Mouse (Mus musculus): ENCODE data around the gene Ttll5. TPM values are rescaled to one million over a fixed set of nuclear protein-coding genes. Genes with fewer than 3 reads are reported as not detected.

Gene Ttll5
- total RNA-seq, 2 experiments from 2014 or later, result 41.1 to 44.6 TPM

GRCm38 (mm10) chr12:86076321-86076901 is 252.0 kb downstream of the Ttll5 start:
- peak; percentile 59 to 63 for DNase-seq (ENCODE audit: low spot score in 2 of 2)
- intact Hi-C loops (cut with DNase I), result loop anchor here (5.0 to 10.0 kb wide), 3 partner anchors 54 to 332 kb away; partner anchors contain the start of gene Flvcr2

- peak in 1 of 2 experiments; percentile 17 for DNase-seq (ENCODE audit: low spot score in 2 of 2)
- intact Hi-C loops (cut with DNase I), result loop anchor here (5.0 to 10.0 kb wide), 3 partner anchors 55 to 333 kb away; partner anchors contain the start of gene Flvcr2
Measured at GRCm38 (mm10) chr12:86077322-86077721, 252.9 kb downstream of the Ttll5 start.

- intact Hi-C loops (cut with DNase I), result loop anchor here (2.0 to 10.0 kb wide), 5 partner anchors 55 to 333 kb away; partner anchors contain the start of gene Flvcr2
- no peak for DNase-seq (ENCODE audit: low spot score in 2 of 2)
Measured at GRCm38 (mm10) chr12:86077736-86078135, 253.3 kb downstream of the Ttll5 start.

GRCm38 (mm10) chr12:86078176-86078552 is 253.7 kb downstream of the Ttll5 start:
- intact Hi-C loops (cut with DNase I), result loop anchor here (2.0 to 10.0 kb wide), 5 partner anchors 56 to 333 kb away; partner anchors contain the start of gene Flvcr2
- DNase-seq (ENCODE audit: low spot score in 2 of 2), result no peak

- peak in 1 of 2 experiments; percentile 72 for DNase-seq (ENCODE audit: low spot score in 2 of 2)
- intact Hi-C loops (cut with DNase I), result loop anchor here (1.0 to 10.0 kb wide), 7 partner anchors 56 to 334 kb away; partner anchors contain the start of genes Erg28, Flvcr2 and Ttll5
Measured at GRCm38 (mm10) chr12:86078553-86079201, 254.2 kb downstream of the Ttll5 start, which contains the start of gene Tgfb3. Gene Tgfb3 (minus strand): TSS chr12:86079041.

GRCm38 (mm10) chr12:86079202-86079667 is 254.8 kb downstream of the Ttll5 start:
- intact Hi-C loops (cut with DNase I), result loop anchor here (1.0 to 10.0 kb wide), 7 partner anchors 57 to 334 kb away; partner anchors contain the start of genes Erg28, Flvcr2 and Ttll5

GRCm38 (mm10) chr12:86082481-86083012 is 258.1 kb downstream of the Ttll5 start, which contains the start of gene Ift43:
Gene Ift43 (plus strand): TSS chr12:86082541.
- intact Hi-C loops (cut with DNase I), result no loop called here
- DNase-seq (ENCODE audit: low spot score in 2 of 2), result peak; percentile 85 to 88

More at GRCm38 (mm10) chr12:86079202-86079667, 254.8 kb downstream of the Ttll5 start:
- peak; percentile 90 to 93 for DNase-seq (ENCODE audit: low spot score in 2 of 2)

- DNase-seq (ENCODE audit: low spot score in 2 of 2), result peak; percentile 47 to 88
- intact Hi-C loops (cut with DNase I), result no loop called here
Measured at GRCm38 (mm10) chr12:86085873-86086272, 261.4 kb downstream of the Ttll5 start.

- DNase-seq (ENCODE audit: low spot score in 2 of 2), result peak; percentile 34 to 72
- intact Hi-C loops (cut with DNase I), result no loop called here
Measured at GRCm38 (mm10) chr12:86086550-86086949, 262.1 kb downstream of the Ttll5 start.

- no peak for DNase-seq (ENCODE audit: low spot score in 2 of 2)
- intact Hi-C loops (cut with DNase I), result no loop called here
Measured at GRCm38 (mm10) chr12:86088042-86088441, 263.6 kb downstream of the Ttll5 start.

- peak in 1 of 2 experiments; percentile 52 for DNase-seq (ENCODE audit: low spot score in 2 of 2)
- intact Hi-C loops (cut with DNase I), result no loop called here
Measured at GRCm38 (mm10) chr12:86090764-86091163, 266.3 kb downstream of the Ttll5 start.

GRCm38 (mm10) chr12:86091601-86092132 is 267.2 kb downstream of the Ttll5 start:
- intact Hi-C loops (cut with DNase I), result no loop called here
- no peak for DNase-seq (ENCODE audit: low spot score in 2 of 2)

GRCm38 (mm10) chr12:86094075-86094474 is 269.6 kb downstream of the Ttll5 start:
- intact Hi-C loops (cut with DNase I), result no loop called here
- no peak for DNase-seq (ENCODE audit: low spot score in 2 of 2)

- DNase-seq (ENCODE audit: low spot score in 2 of 2), result no peak
- intact Hi-C loops (cut with DNase I), result no loop called here
Measured at GRCm38 (mm10) chr12:86095806-86096205, 271.3 kb downstream of the Ttll5 start.

GRCm38 (mm10) chr12:86097781-86098180 is 273.3 kb downstream of the Ttll5 start:
- no peak for DNase-seq (ENCODE audit: low spot score in 2 of 2)
- intact Hi-C loops (cut with DNase I), result no loop called here

- intact Hi-C loops (cut with DNase I), result no loop called here
- no peak for DNase-seq (ENCODE audit: low spot score in 2 of 2)
Measured at GRCm38 (mm10) chr12:86100711-86101110, 276.3 kb downstream of the Ttll5 start.

- intact Hi-C loops (cut with DNase I), result no loop called here
- no peak for DNase-seq (ENCODE audit: low spot score in 2 of 2)
Measured at GRCm38 (mm10) chr12:86102686-86103085, 278.2 kb downstream of the Ttll5 start.

GRCm38 (mm10) chr12:86103391-86103790 is 278.9 kb downstream of the Ttll5 start:
- intact Hi-C loops (cut with DNase I), result no loop called here
- DNase-seq (ENCODE audit: low spot score in 2 of 2), result no peak

- DNase-seq (ENCODE audit: low spot score in 2 of 2), result no peak
- intact Hi-C loops (cut with DNase I), result no loop called here
Measured at GRCm38 (mm10) chr12:86103852-86104251, 279.4 kb downstream of the Ttll5 start.

- intact Hi-C loops (cut with DNase I), result no loop called here
- peak in 1 of 2 experiments; percentile 59 for DNase-seq (ENCODE audit: low spot score in 2 of 2)
Measured at GRCm38 (mm10) chr12:86104297-86104696, 279.8 kb downstream of the Ttll5 start.

Data from left cerebral cortex, postnatal 25 days (tissue).